Mouse (Mus musculus): ENCODE data around the gene Hmgcr.

Hmgcr gene

GRCm38 (mm10) chr13:96670406-96671077 is at the start of gene Hmgcr:
Hmgcr (minus strand) TSS chr13:96670936.
- DNase-seq (ENCODE audit: low read depth, low spot score), result peak; percentile 100

DNA sequence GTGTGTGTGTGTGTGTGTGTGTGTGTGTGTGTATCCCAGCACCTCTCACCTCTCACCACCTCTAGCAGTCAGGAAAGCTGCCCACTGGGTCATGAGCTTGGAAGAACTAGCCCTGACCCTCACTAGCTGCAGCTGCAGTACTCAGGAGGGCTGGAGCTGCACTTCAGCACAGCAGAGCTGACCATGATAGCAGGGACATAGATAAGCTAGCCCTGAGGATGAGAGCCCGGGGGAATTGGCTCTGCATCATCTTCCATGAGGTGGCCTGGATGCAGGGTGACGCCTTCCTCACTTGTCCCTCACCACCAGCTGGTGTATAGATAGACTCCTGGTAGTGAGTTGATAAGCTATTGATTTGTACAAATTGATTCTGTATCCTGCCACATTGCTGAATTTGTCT is 49.3 kb upstream of the Hmgcr start:
- DNase-seq (ENCODE audit: low read depth, low spot score), result no peak

GRCm38 (mm10) chr13:96717821-96718220 is 47.1 kb upstream of the Hmgcr start:
- DNase-seq (ENCODE audit: low read depth, low spot score), result no peak

GRCm38 (mm10) chr13:96716311-96716710 is 45.6 kb upstream of the Hmgcr start:
- no peak for DNase-seq (ENCODE audit: low read depth, low spot score)

DNA sequence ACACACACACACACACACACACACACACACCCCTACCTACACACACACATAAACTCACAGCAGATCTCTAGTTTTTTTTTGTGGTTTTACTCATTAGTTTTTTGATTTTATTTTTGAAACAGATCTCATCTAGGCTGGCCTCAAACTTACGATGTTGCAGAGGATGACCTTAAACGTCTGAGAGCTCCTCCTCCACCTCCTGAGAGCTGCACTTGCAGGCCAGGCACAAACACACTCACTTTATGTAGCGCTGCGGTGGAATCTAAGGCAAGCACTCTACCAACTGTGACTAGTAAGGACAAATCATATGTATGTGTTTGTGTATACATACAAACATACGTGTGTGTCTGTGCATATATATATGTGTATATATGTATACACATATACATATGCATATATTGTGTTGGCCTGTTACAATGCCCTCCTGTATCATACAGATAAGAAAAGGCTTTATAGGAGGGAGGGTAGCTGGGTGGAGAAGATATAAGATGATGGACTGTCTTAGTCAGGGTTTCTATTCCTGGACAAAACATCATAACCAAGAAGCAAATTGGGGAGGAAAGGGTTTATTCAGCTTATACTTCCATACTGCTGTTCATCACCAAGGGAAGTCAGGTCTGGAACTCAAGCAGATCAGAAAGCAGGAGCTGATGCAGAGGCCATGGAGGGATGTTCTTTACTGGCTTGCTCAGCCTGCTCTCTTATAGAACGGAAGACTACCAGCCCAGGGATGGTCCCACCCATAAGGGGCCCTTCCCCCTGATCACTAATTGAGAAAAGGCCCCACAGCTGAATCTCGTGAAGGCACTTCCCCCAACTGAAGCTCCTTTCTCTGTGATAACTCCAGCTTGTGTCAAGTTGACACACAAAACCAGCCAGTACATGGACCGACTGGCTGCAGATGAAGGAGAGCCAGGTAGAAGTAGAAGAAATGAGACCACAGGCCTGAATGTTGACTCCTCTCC is 38.8 kb upstream of the Hmgcr start:
- no peak for DNase-seq (ENCODE audit: low read depth, low spot score)

DNA sequence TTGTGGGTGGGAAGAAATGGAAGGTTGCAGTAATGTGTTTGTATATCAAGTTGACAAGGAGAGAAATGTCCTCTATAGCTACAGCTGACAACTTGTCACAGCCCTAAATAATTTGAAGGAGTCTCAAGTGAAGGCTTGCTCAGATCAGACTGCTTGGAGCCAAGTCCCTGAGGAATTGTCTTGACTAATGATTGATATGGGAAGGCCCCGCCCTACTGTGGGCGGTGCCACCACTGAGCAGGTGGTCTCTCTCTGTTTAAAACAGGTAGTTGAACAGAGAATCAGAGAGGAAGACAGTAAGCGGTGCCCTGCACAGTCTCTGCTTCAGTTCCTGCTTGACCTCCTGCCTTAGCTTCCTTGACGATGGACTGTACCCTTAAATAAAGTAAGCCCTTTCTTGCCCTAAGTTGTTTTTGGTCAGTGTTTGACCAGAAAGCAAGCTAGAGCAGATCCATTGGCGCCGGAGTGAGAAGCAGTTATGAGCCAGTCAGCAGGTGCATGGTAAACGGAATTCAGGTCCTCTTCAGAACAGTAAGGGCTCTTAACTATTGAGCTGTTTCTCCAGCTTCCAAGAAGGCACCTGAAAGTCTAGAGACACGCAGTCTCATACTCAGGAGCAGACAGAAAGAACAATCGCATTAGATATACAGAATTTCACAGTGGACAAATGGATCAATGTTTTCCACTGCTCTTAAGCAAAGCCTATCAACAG is 32.0 kb upstream of the Hmgcr start:
- no peak for DNase-seq (ENCODE audit: low read depth, low spot score)

DNA sequence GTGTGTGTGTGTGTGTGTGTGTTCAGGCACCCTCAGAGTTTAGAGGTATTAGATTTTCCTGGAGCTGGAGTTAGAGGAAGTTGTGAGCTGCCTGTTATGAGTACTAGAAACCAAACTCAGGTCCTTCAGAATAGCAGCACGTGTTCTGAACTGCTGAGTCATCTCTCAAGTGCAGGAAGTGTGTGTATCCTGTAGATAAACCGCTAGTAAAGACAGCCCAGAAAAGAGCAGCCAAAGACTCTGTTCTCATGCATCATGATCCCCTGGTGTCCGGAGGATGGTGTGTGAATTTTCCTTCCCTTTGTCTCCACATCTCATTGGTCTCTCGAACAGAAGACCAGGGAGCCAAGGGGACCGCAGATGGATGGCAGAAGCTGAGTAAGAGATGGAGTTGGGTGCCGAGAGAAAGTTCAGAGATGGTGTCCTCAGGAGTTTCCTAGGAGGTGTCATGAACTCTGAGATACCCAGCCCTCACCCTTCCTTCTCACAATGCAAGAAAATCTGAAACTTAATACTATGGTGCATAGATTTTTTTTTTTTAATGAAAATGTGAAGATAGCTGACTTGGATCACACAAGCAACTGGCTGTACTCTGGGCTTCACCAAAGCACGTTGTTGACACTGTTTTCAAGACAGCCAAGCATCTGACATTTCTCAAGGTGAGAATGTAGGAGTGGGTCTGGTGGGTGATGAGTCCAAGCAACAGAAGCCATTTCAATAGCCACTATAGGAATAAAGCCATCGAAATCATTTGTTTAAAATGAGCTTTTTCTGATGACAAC is 27.3 kb upstream of the Hmgcr start:
- DNase-seq (ENCODE audit: low read depth, low spot score), result peak; percentile 32

- no peak for DNase-seq (ENCODE audit: low read depth, low spot score)
Observed at GRCm38 (mm10) chr13:96695428-96695827, 24.7 kb upstream of the Hmgcr start.

- DNase-seq (ENCODE audit: low read depth, low spot score), result no peak
Observed at GRCm38 (mm10) chr13:96689901-96690300, 19.2 kb upstream of the Hmgcr start.

- DNase-seq (ENCODE audit: low read depth, low spot score), result peak; percentile 84
Observed at GRCm38 (mm10) chr13:96687261-96687660, 16.5 kb upstream of the Hmgcr start.

DNA sequence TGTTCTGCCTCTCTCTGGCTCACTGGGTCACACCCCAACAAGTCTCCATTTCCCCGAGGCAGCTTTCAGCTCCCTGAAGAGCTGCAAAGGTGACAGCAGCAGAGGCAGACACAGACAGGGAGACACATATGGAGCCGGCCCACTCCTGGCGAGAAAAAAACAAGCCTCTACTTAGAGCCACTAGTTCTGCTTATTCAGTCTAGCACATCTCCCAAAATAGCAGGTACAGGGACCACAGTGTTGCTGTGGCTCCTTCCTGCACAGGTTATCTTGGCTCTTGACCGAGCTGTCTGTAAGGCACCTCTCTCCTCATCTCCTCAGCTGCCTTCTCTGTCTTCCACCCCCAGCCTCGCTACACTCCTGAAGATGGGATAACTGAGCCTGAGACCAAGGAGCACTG is 14.0 kb upstream of the Hmgcr start:
- peak; percentile 85 for DNase-seq (ENCODE audit: low read depth, low spot score)

- DNase-seq (ENCODE audit: low read depth, low spot score), result peak; percentile 65
Observed at GRCm38 (mm10) chr13:96681088-96681620, 10.4 kb upstream of the Hmgcr start.

DNA sequence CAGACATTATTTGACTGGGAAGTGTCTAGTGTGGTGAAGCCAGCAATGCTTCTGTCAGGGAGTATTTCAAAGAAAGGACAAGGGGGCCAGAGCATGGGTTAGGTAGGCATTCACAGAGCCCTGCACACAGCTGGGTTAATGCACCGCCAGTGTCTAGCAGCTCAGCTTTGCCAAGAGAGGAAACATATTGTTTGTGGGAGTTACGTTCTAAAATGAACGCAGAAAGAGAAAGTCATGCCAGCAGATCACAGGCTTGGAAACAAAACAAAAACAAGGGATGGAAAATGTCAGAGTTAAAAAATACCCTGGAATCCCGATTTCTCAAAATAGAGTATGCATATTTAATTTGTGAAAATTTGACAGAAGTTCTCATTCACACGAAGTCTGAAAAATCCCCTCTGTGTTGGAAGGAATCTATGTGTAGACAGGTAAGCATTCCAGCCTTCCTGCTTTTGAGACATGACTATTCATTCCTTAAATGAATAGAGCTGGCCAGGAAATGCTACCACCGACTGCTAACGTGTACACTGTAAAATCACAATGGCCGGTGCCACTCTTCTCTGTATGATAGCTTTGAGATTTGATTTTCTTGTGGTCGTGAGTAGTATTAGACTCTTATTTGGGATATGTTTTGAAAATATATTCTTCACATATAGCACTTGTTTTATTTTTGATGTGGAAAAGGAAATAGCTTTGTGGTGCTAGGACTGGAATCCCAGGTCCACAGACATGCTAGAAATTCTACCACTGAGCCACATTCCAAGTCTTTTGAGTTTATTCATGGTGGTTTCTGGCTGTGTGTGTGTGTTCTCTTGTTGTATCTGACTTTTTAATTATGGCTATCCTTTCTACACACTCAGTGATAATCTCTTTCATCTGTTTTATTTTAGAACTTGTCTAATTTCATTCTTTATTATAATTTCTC is 9.7 kb upstream of the Hmgcr start:
- peak; percentile 88 for DNase-seq (ENCODE audit: low read depth, low spot score)

DNA sequence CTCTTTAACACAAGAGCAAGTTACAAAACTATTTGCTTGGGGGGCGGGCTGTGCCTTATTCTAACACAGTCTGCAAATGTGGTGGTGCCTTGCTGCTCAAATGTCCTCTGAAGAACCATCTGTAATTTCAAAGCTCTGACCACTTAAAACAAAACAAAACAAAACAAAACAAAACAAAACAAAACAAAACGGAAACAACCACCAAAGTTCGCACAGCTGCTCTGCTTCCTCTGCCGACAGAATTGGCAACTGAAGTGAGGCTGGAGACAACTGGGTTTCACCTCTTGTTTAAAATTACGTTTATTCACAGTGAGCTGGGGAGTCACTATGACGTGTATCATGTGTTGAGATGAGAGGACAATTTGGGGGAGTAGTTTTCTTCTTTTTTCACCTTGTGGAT is 7.9 kb upstream of the Hmgcr start:
- no peak for DNase-seq (ENCODE audit: low read depth, low spot score)

DNA sequence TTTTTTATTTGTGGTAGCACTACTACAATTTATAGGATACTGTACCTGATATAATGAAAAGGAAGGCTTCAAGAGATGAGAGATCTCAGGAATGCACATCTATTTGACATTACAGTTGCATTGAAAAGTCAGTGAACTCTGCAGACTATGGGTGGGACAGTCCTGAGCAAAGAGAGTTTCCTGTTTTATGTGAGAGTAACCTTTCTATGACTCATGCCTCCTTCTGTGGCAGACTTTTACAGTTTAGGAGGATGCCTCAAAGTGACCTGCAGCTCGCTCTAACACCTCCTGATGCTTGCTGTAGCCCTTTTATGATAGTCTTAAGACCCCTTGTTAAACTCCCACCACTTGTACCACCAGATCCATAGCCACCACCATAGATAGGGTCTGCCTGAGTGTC is 6.3 kb upstream of the Hmgcr start:
- DNase-seq (ENCODE audit: low read depth, low spot score), result no peak

GRCm38 (mm10) chr13:96675756-96676155 is 5.0 kb upstream of the Hmgcr start:
- DNase-seq (ENCODE audit: low read depth, low spot score), result no peak

GRCm38 (mm10) chr13:96673817-96674216 is 3.1 kb upstream of the Hmgcr start:
- DNase-seq (ENCODE audit: low read depth, low spot score), result no peak

GRCm38 (mm10) chr13:96672276-96672675 is 1.5 kb upstream of the Hmgcr start:
- DNase-seq (ENCODE audit: low read depth, low spot score), result no peak

GRCm38 (mm10) chr13:96671906-96672234 is 1.1 kb upstream of the Hmgcr start:
- DNase-seq (ENCODE audit: low read depth, low spot score), result no peak
